Mouse (Mus musculus) A20 (cell line): Measurements from ENCODE around the gene Pde8b.
A peak's percentile ranks its signal among the peaks of the same experiment; 100 is the strongest.

Source experiments
- DNase-seq: peaks from one replicate; pipeline ENCODE4 v3.0.0-alpha.2; 2011; ENCODE audit warnings: low read depth, low spot score

The Pde8b gene

GRCm38 (mm10) chr13:95020216-95020615, 229.9 kb downstream of the Pde8b start:
- no peak for DNase-seq

- DNase-seq, result no peak
These were observed 230.8 kb downstream of the Pde8b start for GRCm38 (mm10) chr13:95019345-95019744.

- DNase-seq, result peak; percentile 64
These were observed 232.2 kb downstream of the Pde8b start for GRCm38 (mm10) chr13:95017916-95018315.

- no peak for DNase-seq
These were observed 232.9 kb downstream of the Pde8b start for GRCm38 (mm10) chr13:95017278-95017677.

- DNase-seq, result no peak
These were observed 238.4 kb downstream of the Pde8b start for GRCm38 (mm10) chr13:95011546-95012257.

- no peak for DNase-seq
These were observed 240.9 kb downstream of the Pde8b start for GRCm38 (mm10) chr13:95009261-95009660.

GRCm38 (mm10) chr13:95007281-95007680, 242.9 kb downstream of the Pde8b start:
- no peak for DNase-seq

- DNase-seq, result no peak
These were observed 259.6 kb downstream of the Pde8b start for GRCm38 (mm10) chr13:94990516-94990915.

- DNase-seq, result peak; percentile 39
These were observed 271.1 kb downstream of the Pde8b start for GRCm38 (mm10) chr13:94979081-94979480.

GRCm38 (mm10) chr13:94976219-94977186, 273.6 kb downstream of the Pde8b start, which contains the start of gene Wdr41:
TSS of gene Wdr41 (plus strand) at chr13:94976344.
- peak; percentile 96 for DNase-seq

- DNase-seq, result no peak
These were observed 274.3 kb downstream of the Pde8b start for GRCm38 (mm10) chr13:94975828-94976218.
